Mouse (Mus musculus): ENCODE results near the gene Olfr45. TPM values are rescaled to one million over a fixed set of nuclear protein-coding genes. Genes with fewer than 3 reads are reported as not detected.
"Not testable (repeated sequence)": the region's sequence is repeated elsewhere in the genome, so short reads cannot be mapped to it uniquely, and the experiment has no call there.

Gene Olfr45
- polyA plus RNA-seq (2014; fragmentation: Nextera tagmentation; extraction: Ambion mirVana): not detected in 2 replicates

GRCm38 (mm10) chr7:140681651-140682050 is at the start of gene Olfr45:
Gene Olfr45 (plus strand): TSS chr7:140681951.
- ATAC-seq (ENCODE audit: low read depth): no peak

GRCm38 (mm10) chr7:140646152-140646551 is 35.6 kb upstream of the Olfr45 start, which contains the start of gene Olfr53:
Gene Olfr53 (plus strand): TSS chr7:140646452.
- DNase-seq (ENCODE audit: low spot score) (no peak), ATAC-seq (ENCODE audit: low read depth) (no peak)
- Histone ChIP-seq H3K4me2 (ENCODE audit: low read depth, low read length) (no peak within 1 kb of the TSS), H3K27me3 (replicated peaks; ENCODE audit: control insufficient read depth, insufficient read depth, low read length) (no peaks in the 10 kb centered on the region), H3K9ac (ENCODE audit: low read depth, low read length) (no peak within 1 kb of the TSS), H3K27ac (replicated peaks; ENCODE audit: low read depth, low read length) (no peak within 1 kb of the TSS), H3K36me3 (ENCODE audit: control insufficient read depth, insufficient read depth, low read length) (no peaks in the 10 kb centered on the region), H3K4me1 (ENCODE audit: control insufficient read depth, insufficient read depth, low read length) (no peaks in the 10 kb centered on the region), H3K4me3 (ENCODE audit: low read depth, low read length) (no peak within 1 kb of the TSS), H3K9me3 (ENCODE audit: control insufficient read depth, low read length) (no peaks in the 10 kb centered on the region)
- WGBS: 70% methylated on average over 1 of the region's 1 CpGs

More at GRCm38 (mm10) chr7:140681651-140682050, at the start of gene Olfr45:
- Histone ChIP-seq H3K9me3 (ENCODE audit: control insufficient read depth, low read length) (no peaks in the 10 kb centered on the region), H3K36me3 (ENCODE audit: control insufficient read depth, insufficient read depth, low read length) (no peaks in the 10 kb centered on the region), H3K4me3 (ENCODE audit: low read depth, low read length) (no peak within 1 kb of the TSS), H3K27me3 (replicated peaks; ENCODE audit: control insufficient read depth, insufficient read depth, low read length) (no peaks in the 10 kb centered on the region), H3K4me2 (ENCODE audit: low read depth, low read length) (no peak within 1 kb of the TSS), H3K9ac (ENCODE audit: low read depth, low read length) (no peak within 1 kb of the TSS), H3K27ac (replicated peaks; ENCODE audit: low read depth, low read length) (no peak within 1 kb of the TSS), H3K4me1 (ENCODE audit: control insufficient read depth, insufficient read depth, low read length) (no peaks in the 10 kb centered on the region)
- no peak for DNase-seq (ENCODE audit: low spot score)
- WGBS: 95% methylated on average over 1 of the region's 1 CpGs

- Histone ChIP-seq H3K27me3 (replicated peaks; ENCODE audit: control insufficient read depth, insufficient read depth, low read length) (no peaks in the 10 kb centered on the region), H3K4me1 (ENCODE audit: control insufficient read depth, insufficient read depth, low read length) (no peaks in the 10 kb centered on the region), H3K4me2 (ENCODE audit: low read depth, low read length) (no peak within 1 kb of the TSS), H3K27ac (replicated peaks; ENCODE audit: low read depth, low read length) (no peak within 1 kb of the TSS), H3K4me3 (ENCODE audit: low read depth, low read length) (no peak within 1 kb of the TSS), H3K9ac (ENCODE audit: low read depth, low read length) (no peak within 1 kb of the TSS), H3K36me3 (ENCODE audit: control insufficient read depth, insufficient read depth, low read length) (no peaks in the 10 kb centered on the region), H3K9me3 (ENCODE audit: control insufficient read depth, low read length) (no peaks in the 10 kb centered on the region)
- 66% methylated on average over 4 of the region's 4 CpGs for WGBS
- no peak for DNase-seq (ENCODE audit: low spot score)
- no peak for ATAC-seq (ENCODE audit: low read depth)
Measured at GRCm38 (mm10) chr7:140659630-140660029, 22.1 kb upstream of the Olfr45 start, which contains the start of gene Olfr539. Gene Olfr539 (plus strand): TSS chr7:140659930.

- H3K4me2 ChIP-seq (ENCODE audit: low read depth, low read length); H3K9ac ChIP-seq (ENCODE audit: low read depth, low read length); ATAC-seq (ENCODE audit: low read depth); H3K4me1 ChIP-seq (ENCODE audit: control insufficient read depth, insufficient read depth, low read length); H3K4me3 ChIP-seq (ENCODE audit: low read depth, low read length); DNase-seq (ENCODE audit: low spot score); H3K27ac ChIP-seq (replicated peaks; ENCODE audit: low read depth, low read length); H3K9me3 ChIP-seq (ENCODE audit: control insufficient read depth, low read length); H3K36me3 ChIP-seq (ENCODE audit: control insufficient read depth, insufficient read depth, low read length); H3K27me3 ChIP-seq (replicated peaks; ENCODE audit: control insufficient read depth, insufficient read depth, low read length): not testable (repeated sequence)
- WGBS: 80% methylated on average over 3 of the region's 3 CpGs
Measured at GRCm38 (mm10) chr7:140670693-140671092, 11.1 kb upstream of the Olfr45 start.

DNA sequence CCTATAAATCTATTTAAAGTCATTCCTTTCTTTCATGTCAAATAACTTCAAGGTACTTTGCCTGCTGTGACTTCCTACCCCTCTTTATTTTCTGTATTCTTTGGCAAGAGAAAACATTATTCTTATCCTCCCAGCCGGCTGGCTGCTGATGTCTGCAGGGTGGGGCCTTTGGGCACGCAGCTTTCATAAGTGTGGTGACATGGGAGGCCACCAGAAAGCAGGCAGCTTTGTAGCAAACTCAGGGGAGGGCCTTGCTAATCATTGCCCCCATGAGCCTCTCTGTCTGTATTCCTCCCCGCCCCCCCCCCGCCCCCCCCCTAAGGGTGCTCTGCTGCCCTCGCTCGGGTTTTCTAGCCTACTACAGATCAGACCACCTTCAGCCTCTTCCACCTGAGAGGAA is 5.9 kb upstream of the Olfr45 start:
- Histone ChIP-seq H3K36me3 (ENCODE audit: control insufficient read depth, insufficient read depth, low read length) (no peaks in the 10 kb centered on the region), H3K27ac (replicated peaks; ENCODE audit: low read depth, low read length) (no peak overlapping the region), H3K4me3 (ENCODE audit: low read depth, low read length) (no peak overlapping the region), H3K4me2 (ENCODE audit: low read depth, low read length) (no peak overlapping the region), H3K9ac (ENCODE audit: low read depth, low read length) (no peak overlapping the region), H3K27me3 (replicated peaks; ENCODE audit: control insufficient read depth, insufficient read depth, low read length) (no peaks in the 10 kb centered on the region), H3K4me1 (ENCODE audit: control insufficient read depth, insufficient read depth, low read length) (no peaks in the 10 kb centered on the region), H3K9me3 (ENCODE audit: control insufficient read depth, low read length) (peaks cover 3% of the 10 kb centered on the region; the same call in 1 of the 2 replicates)
- DNase-seq (ENCODE audit: low spot score): peak; percentile 8
- 2% methylated on average over 4 of the region's 6 CpGs for WGBS
- no peak for ATAC-seq (ENCODE audit: low read depth)

DNA sequence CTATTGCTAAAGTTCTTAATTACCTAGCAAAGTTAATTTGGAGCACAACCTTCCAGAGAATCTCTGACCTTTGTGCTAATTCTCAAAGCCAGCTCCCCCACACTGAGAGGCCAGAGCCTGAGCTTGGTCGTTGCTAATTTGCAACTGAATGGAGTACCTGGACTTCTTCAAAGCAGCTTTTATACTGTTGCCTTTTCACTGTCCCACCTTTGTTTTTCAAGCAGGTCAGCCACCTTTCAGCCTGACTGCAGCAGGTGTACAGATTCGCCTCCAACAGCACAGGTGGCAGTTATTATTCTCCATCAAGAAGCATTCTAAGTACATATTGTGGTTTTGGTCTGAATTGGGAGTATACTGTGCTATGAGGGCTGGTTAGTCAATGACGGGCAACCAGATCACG is 2.2 kb upstream of the Olfr45 start:
- H3K9ac ChIP-seq (ENCODE audit: low read depth, low read length); H3K4me2 ChIP-seq (ENCODE audit: low read depth, low read length); H3K27me3 ChIP-seq (replicated peaks; ENCODE audit: control insufficient read depth, insufficient read depth, low read length); H3K4me1 ChIP-seq (ENCODE audit: control insufficient read depth, insufficient read depth, low read length); ATAC-seq (ENCODE audit: low read depth); H3K27ac ChIP-seq (replicated peaks; ENCODE audit: low read depth, low read length); H3K36me3 ChIP-seq (ENCODE audit: control insufficient read depth, insufficient read depth, low read length); DNase-seq (ENCODE audit: low spot score); H3K9me3 ChIP-seq (ENCODE audit: control insufficient read depth, low read length); H3K4me3 ChIP-seq (ENCODE audit: low read depth, low read length): not testable (repeated sequence)
- 64% methylated on average over 4 of the region's 4 CpGs for WGBS

DNA sequence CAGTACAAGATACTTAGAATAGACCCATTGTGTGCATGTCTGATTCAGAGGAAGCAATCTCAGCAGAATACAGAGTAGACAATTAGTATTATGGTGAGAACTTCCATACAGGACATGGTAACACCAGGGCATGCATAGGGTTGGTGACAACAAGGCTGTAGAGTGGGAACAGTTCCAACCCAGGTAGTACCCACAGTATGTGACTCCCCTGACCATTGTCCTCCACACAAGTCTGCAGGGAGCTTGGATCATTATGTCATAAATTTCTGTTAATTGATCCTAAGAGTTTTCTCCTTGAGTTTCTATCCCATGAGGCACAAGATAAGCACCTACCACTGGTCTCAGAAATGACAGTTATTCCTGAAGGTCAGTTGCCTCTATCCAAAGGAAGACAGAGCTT is 15.2 kb downstream of the Olfr45 start, which contains the start of gene Olfr541:
Gene Olfr541, plus strand, starts transcription at position 301 of the 400 bp plus-strand sequence.
- H3K4me2 ChIP-seq (ENCODE audit: low read depth, low read length): no peak within 1 kb of the TSS
- no peaks in the 10 kb centered on the region for H3K36me3 ChIP-seq (ENCODE audit: control insufficient read depth, insufficient read depth, low read length)
- ATAC-seq (ENCODE audit: low read depth) (no peak), DNase-seq (ENCODE audit: low spot score) (no peak)
- no peaks in the 10 kb centered on the region for H3K27me3 ChIP-seq (replicated peaks; ENCODE audit: control insufficient read depth, insufficient read depth, low read length)
- H3K9ac ChIP-seq (ENCODE audit: low read depth, low read length): no peak within 1 kb of the TSS
- no peak within 1 kb of the TSS for H3K27ac ChIP-seq (replicated peaks; ENCODE audit: low read depth, low read length)
- H3K9me3 ChIP-seq (ENCODE audit: control insufficient read depth, low read length): no peaks in the 10 kb centered on the region
- no peak within 1 kb of the TSS for H3K4me3 ChIP-seq (ENCODE audit: low read depth, low read length)
- H3K4me1 ChIP-seq (ENCODE audit: control insufficient read depth, insufficient read depth, low read length): no peaks in the 10 kb centered on the region

GRCm38 (mm10) chr7:140706348-140706747 is 24.6 kb downstream of the Olfr45 start:
- DNase-seq (ENCODE audit: low spot score) (no peak), ATAC-seq (ENCODE audit: low read depth) (no peak)
- Histone ChIP-seq H3K9ac (ENCODE audit: low read depth, low read length) (no peak overlapping the region), H3K9me3 (ENCODE audit: control insufficient read depth, low read length) (no peaks in the 10 kb centered on the region), H3K36me3 (ENCODE audit: control insufficient read depth, insufficient read depth, low read length) (no peaks in the 10 kb centered on the region), H3K4me3 (ENCODE audit: low read depth, low read length) (no peak overlapping the region), H3K4me1 (ENCODE audit: control insufficient read depth, insufficient read depth, low read length) (no peaks in the 10 kb centered on the region), H3K4me2 (ENCODE audit: low read depth, low read length) (no peak overlapping the region), H3K27me3 (replicated peaks; ENCODE audit: control insufficient read depth, insufficient read depth, low read length) (no peaks in the 10 kb centered on the region), H3K27ac (replicated peaks; ENCODE audit: low read depth, low read length) (no peak overlapping the region)
- 58% methylated on average over 2 of the region's 2 CpGs for WGBS

- no peak for ATAC-seq (ENCODE audit: low read depth)
- H3K36me3 ChIP-seq (ENCODE audit: control insufficient read depth, insufficient read depth, low read length): no peaks in the 10 kb centered on the region
- H3K4me3 ChIP-seq (ENCODE audit: low read depth, low read length): no peak overlapping the region
- H3K9me3 ChIP-seq (ENCODE audit: control insufficient read depth, low read length): no peaks in the 10 kb centered on the region
- no peaks in the 10 kb centered on the region for H3K4me1 ChIP-seq (ENCODE audit: control insufficient read depth, insufficient read depth, low read length)
- H3K4me2 ChIP-seq (ENCODE audit: low read depth, low read length): no peak overlapping the region
- 81% methylated on average over 6 of the region's 6 CpGs for WGBS
- H3K27ac ChIP-seq (replicated peaks; ENCODE audit: low read depth, low read length): no peak overlapping the region
- H3K27me3 ChIP-seq (replicated peaks; ENCODE audit: control insufficient read depth, insufficient read depth, low read length): no peaks in the 10 kb centered on the region
- no peak for DNase-seq (ENCODE audit: low spot score)
- no peak overlapping the region for H3K9ac ChIP-seq (ENCODE audit: low read depth, low read length)
Measured at GRCm38 (mm10) chr7:140707536-140708284, 26.0 kb downstream of the Olfr45 start.

Measured in embryonic facial prominence, embryonic 14.5 days (tissue).